Mouse (Mus musculus) gastrocnemius, postnatal 25 days (tissue): ENCODE measurements around the gene Il31ra. TPM values are rescaled to one million over a fixed set of nuclear protein-coding genes. Genes with fewer than 3 reads are reported as not detected.
"Not testable (repeated sequence)": the region's sequence is repeated elsewhere in the genome, so short reads cannot be mapped to it uniquely, and the experiment has no call there.

ENCODE experiments used
- DNase-seq: peaks from one replicate; pipeline ENCODE4 v3.0.0; 2022
- long read RNA-seq, 2 experiments: library from polyadenylated mRNA; stranded (forward); transcript quantifications; one replicate each; pipeline ENCODE4 v2.0.0; 2021
- total RNA-seq, 2 experiments: library from RNA; stranded (reverse); gene quantifications; 1 replicate in 1 of 2; 2 replicates in 1 of 2; pipeline ENCODE4 v1.2.3; 2021

Il31ra gene
- not detected for total RNA-seq
- long read RNA-seq, experiment 1, partial matches to known transcripts, result 0 of 1 reads
- long read RNA-seq, experiment 1, other reads (novel, unspliced or antisense), result 1 of 1 reads
- long read RNA-seq, experiment 2, result 0 reads

GRCm38 (mm10) chr13:112594260-112594659 is at the start of gene Il31ra:
Gene Il31ra (minus strand): TSS chr13:112594360.
- not testable (repeated sequence) for DNase-seq

- DNase-seq, result no peak
Measured at GRCm38 (mm10) chr13:112642897-112643296, 48.7 kb upstream of the Il31ra start.

- DNase-seq, result no peak
Measured at GRCm38 (mm10) chr13:112639111-112639510, 45.0 kb upstream of the Il31ra start.

GRCm38 (mm10) chr13:112636498-112636897 is 42.3 kb upstream of the Il31ra start:
- no peak for DNase-seq

- no peak for DNase-seq
Measured at GRCm38 (mm10) chr13:112635174-112635837, 41.1 kb upstream of the Il31ra start.

GRCm38 (mm10) chr13:112625566-112625965 is 31.4 kb upstream of the Il31ra start:
- no peak for DNase-seq

- DNase-seq, result no peak
Measured at GRCm38 (mm10) chr13:112624622-112625021, 30.5 kb upstream of the Il31ra start.

- no peak for DNase-seq
Measured at GRCm38 (mm10) chr13:112623656-112624055, 29.5 kb upstream of the Il31ra start.

GRCm38 (mm10) chr13:112621592-112621991 is 27.4 kb upstream of the Il31ra start:
- DNase-seq, result no peak

GRCm38 (mm10) chr13:112608606-112609005 is 14.4 kb upstream of the Il31ra start:
- DNase-seq, result no peak

- DNase-seq, result no peak
Measured at GRCm38 (mm10) chr13:112604411-112604810, 10.3 kb upstream of the Il31ra start.

GRCm38 (mm10) chr13:112603839-112604238 is 9.7 kb upstream of the Il31ra start:
- no peak for DNase-seq

GRCm38 (mm10) chr13:112602607-112603006 is 8.4 kb upstream of the Il31ra start:
- DNase-seq, result no peak

GRCm38 (mm10) chr13:112590254-112590653 is 3.9 kb downstream of the Il31ra start:
- DNase-seq, result no peak

- DNase-seq, result no peak
Measured at GRCm38 (mm10) chr13:112589625-112590024, 4.5 kb downstream of the Il31ra start.

- no peak for DNase-seq
Measured at GRCm38 (mm10) chr13:112584556-112585237, 9.5 kb downstream of the Il31ra start.

GRCm38 (mm10) chr13:112582291-112582690 is 11.9 kb downstream of the Il31ra start:
- no peak for DNase-seq

GRCm38 (mm10) chr13:112581796-112582195 is 12.4 kb downstream of the Il31ra start:
- no peak for DNase-seq

GRCm38 (mm10) chr13:112580590-112581320 is 13.4 kb downstream of the Il31ra start:
- DNase-seq, result no peak

GRCm38 (mm10) chr13:112578041-112578440 is 16.1 kb downstream of the Il31ra start:
- DNase-seq, result peak; percentile 97

- no peak for DNase-seq
Measured at GRCm38 (mm10) chr13:112573800-112574199, 20.4 kb downstream of the Il31ra start.

- DNase-seq, result no peak
Measured at GRCm38 (mm10) chr13:112570768-112571167, 23.4 kb downstream of the Il31ra start.

- no peak for DNase-seq
Measured at GRCm38 (mm10) chr13:112569606-112570005, 24.6 kb downstream of the Il31ra start.
